Mouse (Mus musculus) neural tube, embryonic 13.5 days (tissue): ENCODE measurements around the gene 4930415O20Rik. TPM values are rescaled to one million over a fixed set of nuclear protein-coding genes. Genes with fewer than 3 reads are reported as not detected.

Experiments used
- ATAC-seq: fragments of 200-750 bp; cut with Nextera tagmentation; 2 replicates; pipeline ENCODE4 v1.8.0; 2017; ENCODE audit warnings: low read depth, mild to moderate bottlenecking, moderate TSS enrichment, moderate library complexity
- H3K27ac ChIP-seq: fragments of 300-500 bp; sonication (generic); replicated peaks from 2 replicates; pipeline ENCODE4 v1.5.1; 2015; ENCODE audit warnings: moderate library complexity, mild to moderate bottlenecking, inconsistent platforms
- H3K27me3 ChIP-seq: fragments of 300-500 bp; sonication (generic); 2 replicates; pipeline ENCODE4 v1.6.1; 2015; ENCODE audit warnings: mild to moderate bottlenecking, inconsistent platforms
- H3K36me3 ChIP-seq: fragments of 300-500 bp; sonication (generic); 2 replicates; pipeline ENCODE4 v1.6.1; 2015; ENCODE audit warnings: mild to moderate bottlenecking, inconsistent platforms
- H3K4me1 ChIP-seq: fragments of 300-500 bp; sonication (generic); replicated peaks from 2 replicates; pipeline ENCODE4 v1.6.1; 2015; ENCODE audit warnings: inconsistent platforms
- H3K4me2 ChIP-seq: fragments of 300-500 bp; sonication (generic); 2 replicates; pipeline ENCODE4 v1.6.1; 2015; ENCODE audit warnings: inconsistent platforms, mild to moderate bottlenecking, moderate library complexity
- H3K4me3 ChIP-seq: fragments of 300-500 bp; sonication (generic); 2 replicates; pipeline ENCODE4 v1.5.1; 2015; ENCODE audit warnings: mild to moderate bottlenecking, inconsistent platforms
- H3K9ac ChIP-seq: fragments of 300-500 bp; sonication (generic); 2 replicates; pipeline ENCODE4 v1.6.1; 2015; ENCODE audit warnings: moderate library complexity, mild to moderate bottlenecking, inconsistent platforms
- H3K9me3 ChIP-seq: fragments of 300-500 bp; sonication (generic); 2 replicates; pipeline ENCODE4 v1.6.1; 2016; ENCODE audit warnings: inconsistent platforms
- WGBS: fragments of 180-500 bp; shearing (Covaris S2); methylation state at CpG from one replicate; pipeline ENCODE4 v1.1.7; 2015; 5-methylcytosine and 5-hydroxymethylcytosine counted together
- polyA plus RNA-seq: library from polyadenylated mRNA; unstranded; fragments of >200 nt; fragmentation: Nextera tagmentation; extraction: Ambion mirVana; gene quantifications from 2 replicates; pipeline ENCODE4 v1.2.1, GENCODE M21; 2015

Gene 4930415O20Rik
- polyA plus RNA-seq, 1 experiment from 2014 or later, result not detected

GRCm38 (mm10) chr15:98541064-98541463, 29.7 kb upstream of the 4930415O20Rik start:
- Histone ChIP-seq H3K4me2 (no peak overlapping the region), H3K9ac (no peak overlapping the region), H3K27ac (no peak overlapping the region), H3K4me1 (no peaks in the 10 kb centered on the region), H3K9me3 (no peaks in the 10 kb centered on the region), H3K36me3 (peaks cover 64% of the 10 kb centered on the region), H3K27me3 (no peaks in the 10 kb centered on the region), H3K4me3 (no peak overlapping the region)
- no peak for ATAC-seq
- WGBS, result 91% methylated on average over 6 of the region's 6 CpGs

GRCm38 (mm10) chr15:98543341-98543740, 27.5 kb upstream of the 4930415O20Rik start:
- Histone ChIP-seq H3K27ac (no peak overlapping the region), H3K36me3 (peaks cover 78% of the 10 kb centered on the region), H3K9me3 (no peaks in the 10 kb centered on the region), H3K27me3 (no peaks in the 10 kb centered on the region), H3K9ac (no peak overlapping the region), H3K4me2 (no peak overlapping the region), H3K4me1 (no peaks in the 10 kb centered on the region), H3K4me3 (no peak overlapping the region)
- ATAC-seq, result no peak
- 63% methylated on average over 4 of the region's 4 CpGs for WGBS

- H3K27me3 ChIP-seq, result no peaks in the 10 kb centered on the region
- peaks cover 86% of the 10 kb centered on the region for H3K36me3 ChIP-seq
- H3K9ac ChIP-seq, result no peak overlapping the region
- no peaks in the 10 kb centered on the region for H3K4me1 ChIP-seq
- no peak for ATAC-seq
- 94% methylated on average over 3 of the region's 3 CpGs for WGBS
- no peak overlapping the region for H3K27ac ChIP-seq
- H3K9me3 ChIP-seq, result no peaks in the 10 kb centered on the region
- no peak overlapping the region for H3K4me2 ChIP-seq
- no peak overlapping the region for H3K4me3 ChIP-seq
These were observed 25.7 kb upstream of the 4930415O20Rik start for GRCm38 (mm10) chr15:98545151-98545550.

GRCm38 (mm10) chr15:98546843-98547242, 24.0 kb upstream of the 4930415O20Rik start:
- H3K4me1 ChIP-seq, result no peaks in the 10 kb centered on the region
- H3K9ac ChIP-seq, result no peak overlapping the region
- H3K27me3 ChIP-seq, result no peaks in the 10 kb centered on the region
- H3K36me3 ChIP-seq, result peaks cover 94% of the 10 kb centered on the region
- no peak overlapping the region for H3K4me3 ChIP-seq
- no peaks in the 10 kb centered on the region for H3K9me3 ChIP-seq
- H3K4me2 ChIP-seq, result no peak overlapping the region
- ATAC-seq, result no peak
- WGBS, result 93% methylated on average over 5 of the region's 5 CpGs
- no peak overlapping the region for H3K27ac ChIP-seq

- WGBS, result 83% methylated on average over 2 of the region's 2 CpGs
- Histone ChIP-seq H3K9ac (no peak overlapping the region), H3K9me3 (no peaks in the 10 kb centered on the region), H3K4me3 (no peak overlapping the region), H3K36me3 (peaks cover 86% of the 10 kb centered on the region), H3K4me2 (no peak overlapping the region), H3K4me1 (no peaks in the 10 kb centered on the region), H3K27me3 (no peaks in the 10 kb centered on the region), H3K27ac (no peak overlapping the region)
- ATAC-seq, result no peak
These were observed 18.0 kb upstream of the 4930415O20Rik start for GRCm38 (mm10) chr15:98552758-98553157.

GRCm38 (mm10) chr15:98555881-98556280, 14.9 kb upstream of the 4930415O20Rik start:
- Histone ChIP-seq H3K9ac (no peak overlapping the region), H3K36me3 (peaks cover 81% of the 10 kb centered on the region), H3K9me3 (no peaks in the 10 kb centered on the region), H3K27ac (no peak overlapping the region), H3K4me3 (no peak overlapping the region), H3K4me1 (no peaks in the 10 kb centered on the region), H3K27me3 (no peaks in the 10 kb centered on the region), H3K4me2 (no peak overlapping the region)
- WGBS, result 94% methylated on average over 4 of the region's 4 CpGs
- ATAC-seq, result no peak

GRCm38 (mm10) chr15:98557186-98557585, 13.6 kb upstream of the 4930415O20Rik start:
- Histone ChIP-seq H3K36me3 (peaks cover 68% of the 10 kb centered on the region), H3K27ac (no peak overlapping the region), H3K4me3 (no peak overlapping the region), H3K4me2 (no peak overlapping the region), H3K27me3 (no peaks in the 10 kb centered on the region), H3K9me3 (no peaks in the 10 kb centered on the region), H3K4me1 (0 out of 2 replicates have a peak, but pooled peaks cover 2% of the 10 kb centered on the region), H3K9ac (no peak overlapping the region)
- ATAC-seq, result no peak
- 92% methylated on average over 5 of the region's 5 CpGs for WGBS

- Histone ChIP-seq H3K36me3 (peaks cover 15% of the 10 kb centered on the region), H3K4me1 (peaks cover 42% of the 10 kb centered on the region), H3K27me3 (no peaks in the 10 kb centered on the region), H3K4me2 (peak overlapping the region; percentile 78), H3K4me3 (peak overlapping the region; percentile 95), H3K27ac (peak overlapping the region; percentile 95), H3K9ac (peak overlapping the region; percentile 88), H3K9me3 (no peaks in the 10 kb centered on the region)
- WGBS, result 2% methylated on average over 15 of the region's 15 CpGs
- ATAC-seq, result no peak
These were observed 3.9 kb upstream of the 4930415O20Rik start for GRCm38 (mm10) chr15:98566973-98567277.

- no peaks in the 10 kb centered on the region for H3K9me3 ChIP-seq
- peak overlapping the region; percentile 88 for H3K9ac ChIP-seq
- H3K4me2 ChIP-seq, result peak overlapping the region; percentile 86
- peak overlapping the region; percentile 95 for H3K4me3 ChIP-seq
- under 1% methylated on average over 88 of the region's 88 CpGs for WGBS
- ATAC-seq, result peak; percentile 97
- no peaks in the 10 kb centered on the region for H3K27me3 ChIP-seq
- peaks cover 13% of the 10 kb centered on the region for H3K36me3 ChIP-seq
- H3K4me1 ChIP-seq, result peaks cover 41% of the 10 kb centered on the region
- H3K27ac ChIP-seq, result peak overlapping the region; percentile 95
These were observed 3.3 kb upstream of the 4930415O20Rik start for GRCm38 (mm10) chr15:98567278-98568134.

- Histone ChIP-seq H3K9me3 (no peaks in the 10 kb centered on the region), H3K27me3 (no peaks in the 10 kb centered on the region), H3K4me1 (peaks cover 39% of the 10 kb centered on the region), H3K4me2 (peak overlapping the region; percentile 86), H3K9ac (peak overlapping the region; percentile 85), H3K27ac (peak overlapping the region; percentile 95), H3K36me3 (peaks cover 3% of the 10 kb centered on the region), H3K4me3 (peak overlapping the region; percentile 95)
- ATAC-seq, result peak; percentile 47; the same call in 1 of the 2 replicates
- WGBS, result 10% methylated on average over 22 of the region's 22 CpGs
These were observed 2.4 kb upstream of the 4930415O20Rik start for GRCm38 (mm10) chr15:98568256-98569033.

GRCm38 (mm10) chr15:98569216-98569615, 1.6 kb upstream of the 4930415O20Rik start:
- WGBS, result 71% methylated on average over 7 of the region's 7 CpGs
- Histone ChIP-seq H3K27ac (no peak overlapping the region), H3K27me3 (no peaks in the 10 kb centered on the region), H3K4me1 (peaks cover 36% of the 10 kb centered on the region), H3K4me3 (peak overlapping the region; percentile 95), H3K9ac (peak overlapping the region; percentile 85), H3K9me3 (no peaks in the 10 kb centered on the region), H3K4me2 (peak overlapping the region; percentile 86), H3K36me3 (no peaks in the 10 kb centered on the region)
- ATAC-seq, result no peak

GRCm38 (mm10) chr15:98569795-98570365, 924 bp upstream of the 4930415O20Rik start:
- H3K9ac ChIP-seq, result no peak overlapping the region
- WGBS, result 94% methylated on average over 4 of the region's 4 CpGs
- ATAC-seq, result no peak

More at GRCm38 (mm10) chr15:98569795-98570365, 924 bp upstream of the 4930415O20Rik start:
- Histone ChIP-seq H3K4me3 (no peak overlapping the region), H3K4me2 (no peak overlapping the region), H3K4me1 (peaks cover 31% of the 10 kb centered on the region), H3K27ac (no peak overlapping the region), H3K9me3 (no peaks in the 10 kb centered on the region), H3K27me3 (no peaks in the 10 kb centered on the region), H3K36me3 (no peaks in the 10 kb centered on the region)
